Mouse (Mus musculus) liver, embryonic 13.5 days (tissue): ENCODE data around the gene Ptprt. TPM values are rescaled to one million over a fixed set of nuclear protein-coding genes. Genes with fewer than 3 reads are reported as not detected.

Source experiments
- ATAC-seq: fragments of 200-750 bp; cut with Nextera tagmentation; 2 replicates; pipeline ENCODE4 v1.8.0; 2017; ENCODE audit warnings: low read depth, mild to moderate bottlenecking, moderate number of reproducible peaks, moderate library complexity
- DNase-seq: peaks from one replicate; pipeline ENCODE4 v3.0.0; 2022
- H3K27ac ChIP-seq: fragments of 300-500 bp; sonication (generic); 2 replicates; pipeline ENCODE4 v1.5.1; 2015; ENCODE audit warnings: moderate library complexity, mild to moderate bottlenecking, inconsistent platforms
- H3K27me3 ChIP-seq: fragments of 300-500 bp; sonication (generic); 2 replicates; pipeline ENCODE4 v1.6.1; 2015; ENCODE audit warnings: mild to moderate bottlenecking, inconsistent platforms
- H3K36me3 ChIP-seq: fragments of 300-500 bp; sonication (generic); 2 replicates; pipeline ENCODE4 v1.6.1; 2015; ENCODE audit warnings: mild to moderate bottlenecking, inconsistent platforms
- H3K4me1 ChIP-seq: fragments of 300-500 bp; sonication (generic); replicated peaks from 2 replicates; pipeline ENCODE4 v1.6.1; 2015; ENCODE audit warnings: inconsistent platforms
- H3K4me2 ChIP-seq: fragments of 300-500 bp; sonication (generic); 2 replicates; pipeline ENCODE4 v1.6.1; 2015; ENCODE audit warnings: inconsistent platforms, mild to moderate bottlenecking, moderate library complexity
- H3K4me3 ChIP-seq: fragments of 300-500 bp; sonication (generic); replicated peaks from 2 replicates; pipeline ENCODE4 v1.5.1; 2015; ENCODE audit warnings: mild to moderate bottlenecking, inconsistent platforms
- H3K9ac ChIP-seq: fragments of 300-500 bp; sonication (generic); 2 replicates; pipeline ENCODE4 v1.6.1; 2015; ENCODE audit warnings: mild to moderate bottlenecking, inconsistent platforms
- H3K9me3 ChIP-seq: fragments of 300-500 bp; sonication (generic); replicated peaks from 2 replicates; pipeline ENCODE4 v1.6.1; 2016; ENCODE audit warnings: inconsistent platforms
- WGBS: fragments of 180-500 bp; shearing (Covaris S2); methylation state at CpG from one replicate; pipeline ENCODE4 v1.1.7; 2015; ENCODE audit not compliant: insufficient replicate concordance; 5-methylcytosine and 5-hydroxymethylcytosine counted together
- polyA plus RNA-seq: library from polyadenylated mRNA; unstranded; fragments of >200 nt; fragmentation: Nextera tagmentation; extraction: Ambion mirVana; gene quantifications from 2 replicates; pipeline ENCODE4 v1.2.1, GENCODE M21; 2015

Gene Ptprt
- polyA plus RNA-seq: 0.01 and 0.12 TPM in 2 replicates

GRCm38 (mm10) chr2:162660941-162661386 is at the start of gene Ptprt:
Gene Ptprt (minus strand): TSS chr2:162661147.
- Histone ChIP-seq H3K27ac (no peak within 1 kb of the TSS), H3K4me1 (no peaks in the 10 kb centered on the region), H3K27me3 (peaks cover 63% of the 10 kb centered on the region), H3K9ac (no peak within 1 kb of the TSS), H3K9me3 (no peaks in the 10 kb centered on the region), H3K4me2 (peak within 1 kb of the TSS; percentile 59), H3K36me3 (no peaks in the 10 kb centered on the region), H3K4me3 (peak within 1 kb of the TSS; percentile 44)
- DNase-seq (no peak), ATAC-seq (no peak)
- WGBS: 2% methylated on average over 63 of the region's 73 CpGs

GRCm38 (mm10) chr2:162710443-162710842 is 49.5 kb upstream of the Ptprt start:
- Histone ChIP-seq H3K4me1 (no peaks in the 10 kb centered on the region), H3K36me3 (no peaks in the 10 kb centered on the region), H3K9me3 (no peaks in the 10 kb centered on the region), H3K4me3 (no peak overlapping the region), H3K9ac (no peak overlapping the region), H3K27ac (no peak overlapping the region), H3K4me2 (no peak overlapping the region), H3K27me3 (no peaks in the 10 kb centered on the region)
- 59% methylated on average over 2 of the region's 2 CpGs for WGBS
- no peak for ATAC-seq
- no peak for DNase-seq

DNA sequence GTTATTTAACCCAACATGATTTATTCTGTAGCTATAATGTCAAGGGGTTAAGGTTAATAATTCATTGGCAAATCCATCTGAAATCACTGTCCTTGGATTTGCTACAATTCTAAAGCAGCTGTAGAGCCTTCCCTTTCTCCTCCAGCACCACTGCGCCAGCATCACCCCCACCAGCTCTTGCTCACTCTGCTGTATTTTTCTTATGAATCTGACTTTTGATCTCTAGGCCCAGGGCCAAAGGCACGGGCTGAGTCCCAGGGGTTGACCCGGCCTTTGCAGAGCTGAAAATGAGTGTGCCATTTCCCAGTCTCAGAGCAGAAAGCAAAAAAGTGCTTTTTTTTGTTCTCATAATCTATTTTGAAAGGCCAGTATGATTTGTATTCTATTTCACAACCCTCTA is 38.7 kb upstream of the Ptprt start:
- Histone ChIP-seq H3K36me3 (no peaks in the 10 kb centered on the region), H3K27ac (no peak overlapping the region), H3K4me3 (no peak overlapping the region), H3K4me2 (no peak overlapping the region), H3K9me3 (peaks cover 5% of the 10 kb centered on the region; the same call in 1 of the 2 replicates), H3K9ac (no peak overlapping the region), H3K27me3 (no peaks in the 10 kb centered on the region), H3K4me1 (no peaks in the 10 kb centered on the region)
- 60% methylated on average over 3 of the region's 3 CpGs for WGBS
- ATAC-seq (no peak), DNase-seq (no peak)

GRCm38 (mm10) chr2:162699036-162699435 is 38.1 kb upstream of the Ptprt start:
- H3K9ac ChIP-seq: no peak overlapping the region
- no peak overlapping the region for H3K4me3 ChIP-seq
- H3K9me3 ChIP-seq: peaks cover 5% of the 10 kb centered on the region; the same call in 1 of the 2 replicates
- H3K36me3 ChIP-seq: no peaks in the 10 kb centered on the region
- no peak overlapping the region for H3K4me2 ChIP-seq
- no peak overlapping the region for H3K27ac ChIP-seq
- no peaks in the 10 kb centered on the region for H3K4me1 ChIP-seq
- no peaks in the 10 kb centered on the region for H3K27me3 ChIP-seq
- ATAC-seq: no peak
- DNase-seq: no peak

DNA sequence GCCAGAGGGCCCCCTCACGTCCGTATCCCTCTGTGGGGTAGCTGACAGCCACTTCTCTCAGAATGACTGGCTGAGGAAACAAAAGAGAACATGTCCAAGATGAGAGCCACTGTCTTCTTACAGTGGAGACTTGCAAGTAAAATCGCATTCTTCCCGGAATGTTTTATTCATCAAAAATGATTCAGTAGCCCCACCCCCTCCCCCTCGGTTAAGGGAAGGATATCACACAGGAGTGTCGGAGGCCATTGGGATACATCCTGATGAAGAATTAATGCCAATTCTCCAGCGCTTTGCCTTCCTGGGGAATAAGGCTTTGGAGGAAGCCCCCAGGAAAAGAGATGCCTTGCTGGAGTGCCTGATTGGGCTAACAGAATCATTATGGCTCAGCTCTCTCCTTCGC is 37.1 kb upstream of the Ptprt start:
- Histone ChIP-seq H3K4me1 (no peaks in the 10 kb centered on the region), H3K27me3 (no peaks in the 10 kb centered on the region), H3K9ac (no peak overlapping the region), H3K9me3 (peaks cover 5% of the 10 kb centered on the region; the same call in 1 of the 2 replicates), H3K36me3 (no peaks in the 10 kb centered on the region), H3K27ac (no peak overlapping the region), H3K4me3 (no peak overlapping the region), H3K4me2 (no peak overlapping the region)
- DNase-seq (no peak), ATAC-seq (no peak)
- WGBS: 68% methylated on average over 8 of the region's 8 CpGs

- H3K27me3 ChIP-seq: no peaks in the 10 kb centered on the region
- ATAC-seq (no peak), DNase-seq (no peak)
- no peak overlapping the region for H3K4me3 ChIP-seq
- no peaks in the 10 kb centered on the region for H3K4me1 ChIP-seq
- 73% methylated on average over 10 of the region's 10 CpGs for WGBS
- no peaks in the 10 kb centered on the region for H3K36me3 ChIP-seq
- H3K27ac ChIP-seq: no peak overlapping the region
- peaks cover 5% of the 10 kb centered on the region; the same call in 1 of the 2 replicates for H3K9me3 ChIP-seq
- no peak overlapping the region for H3K4me2 ChIP-seq
- no peak overlapping the region for H3K9ac ChIP-seq
Observed at GRCm38 (mm10) chr2:162697151-162697550, 36.2 kb upstream of the Ptprt start.

DNA sequence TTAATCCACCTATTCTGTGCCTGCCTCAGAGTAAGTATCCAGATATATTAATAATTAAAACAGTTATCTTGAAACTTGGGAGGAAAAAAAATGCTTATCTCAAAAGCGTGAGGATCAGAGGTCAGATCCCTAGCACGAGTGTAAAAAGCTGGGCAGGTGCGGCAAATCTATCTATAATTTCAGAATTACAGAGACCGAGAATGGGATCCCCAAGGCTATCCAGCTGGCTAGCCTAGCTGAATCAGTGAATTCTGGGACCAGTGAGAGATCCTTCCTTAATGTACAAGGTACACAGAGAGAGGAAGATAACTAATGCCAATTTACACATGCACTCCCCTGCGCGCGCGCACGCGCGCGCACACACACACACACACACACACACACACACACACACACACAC is 31.2 kb upstream of the Ptprt start:
- Histone ChIP-seq H3K27me3 (no peaks in the 10 kb centered on the region), H3K36me3 (no peaks in the 10 kb centered on the region), H3K4me1 (no peaks in the 10 kb centered on the region), H3K9ac (no peak overlapping the region), H3K4me3 (no peak overlapping the region), H3K4me2 (no peak overlapping the region), H3K27ac (no peak overlapping the region), H3K9me3 (no peaks in the 10 kb centered on the region)
- ATAC-seq: no peak
- WGBS: 78% methylated on average over 12 of the region's 12 CpGs
- DNase-seq: no peak

- no peak for ATAC-seq
- no peak for DNase-seq
- Histone ChIP-seq H3K36me3 (no peaks in the 10 kb centered on the region), H3K9ac (no peak overlapping the region), H3K4me2 (no peak overlapping the region), H3K27me3 (no peaks in the 10 kb centered on the region), H3K4me1 (no peaks in the 10 kb centered on the region), H3K27ac (no peak overlapping the region), H3K4me3 (no peak overlapping the region), H3K9me3 (no peaks in the 10 kb centered on the region)
- WGBS: 11% methylated on average over 6 of the region's 6 CpGs
Observed at GRCm38 (mm10) chr2:162682674-162683073, 21.7 kb upstream of the Ptprt start.

- DNase-seq (no peak), ATAC-seq (no peak)
- H3K9me3 ChIP-seq: no peaks in the 10 kb centered on the region
- H3K27me3 ChIP-seq: peaks cover 58% of the 10 kb centered on the region
- WGBS: 0% methylated on average over 1 of the region's 1 CpGs
- no peak overlapping the region for H3K4me2 ChIP-seq
- H3K36me3 ChIP-seq: no peaks in the 10 kb centered on the region
- no peaks in the 10 kb centered on the region for H3K4me1 ChIP-seq
- no peak overlapping the region for H3K4me3 ChIP-seq
- H3K27ac ChIP-seq: no peak overlapping the region
- no peak overlapping the region for H3K9ac ChIP-seq
Observed at GRCm38 (mm10) chr2:162662431-162662970, 1.6 kb upstream of the Ptprt start.

GRCm38 (mm10) chr2:162661733-162662132 is 786 bp upstream of the Ptprt start:
- ATAC-seq (no peak), DNase-seq (no peak)
- Histone ChIP-seq H3K36me3 (no peaks in the 10 kb centered on the region), H3K9ac (no peak overlapping the region), H3K9me3 (no peaks in the 10 kb centered on the region), H3K4me3 (no peak overlapping the region), H3K4me2 (no peak overlapping the region), H3K27ac (no peak overlapping the region), H3K4me1 (no peaks in the 10 kb centered on the region), H3K27me3 (peaks cover 63% of the 10 kb centered on the region)
- 12% methylated on average over 4 of the region's 4 CpGs for WGBS

DNA sequence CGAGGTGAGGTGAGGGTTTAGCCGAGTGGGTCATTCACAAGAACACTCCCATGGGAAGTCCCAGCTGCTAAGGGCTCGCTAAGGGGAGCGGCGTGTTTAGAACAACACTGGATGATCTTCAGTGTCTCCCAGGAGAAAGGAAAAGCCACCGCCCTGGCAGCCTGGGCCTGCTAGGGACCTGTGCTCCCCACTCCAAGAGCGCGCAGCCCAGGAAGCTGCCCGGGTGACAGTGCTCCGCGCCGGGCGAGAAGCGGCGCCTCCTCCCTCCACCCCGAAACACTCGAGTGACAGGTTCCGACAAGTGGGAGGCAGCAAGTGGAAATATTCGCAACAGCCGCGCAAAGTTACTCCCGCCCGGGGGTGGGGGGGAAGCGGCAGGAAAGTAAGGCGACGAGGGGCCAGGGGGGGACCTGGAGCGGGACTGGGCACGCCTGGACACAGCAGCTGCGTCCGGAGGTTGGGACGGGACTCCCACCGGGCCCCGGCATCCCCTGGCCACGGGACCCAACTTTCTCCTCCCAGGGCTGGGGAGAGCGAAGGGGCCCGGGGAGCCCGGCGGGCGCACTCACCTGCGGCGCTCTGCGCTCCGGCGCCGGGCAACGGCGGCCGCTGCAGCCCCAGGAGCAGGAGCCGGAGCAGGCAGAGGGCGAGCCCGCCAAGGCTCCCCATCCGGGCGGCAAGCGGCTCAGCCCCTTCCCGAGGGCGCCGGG is 561 bp downstream of the Ptprt start:
- 2% methylated on average over 40 of the region's 57 CpGs for WGBS

DNA sequence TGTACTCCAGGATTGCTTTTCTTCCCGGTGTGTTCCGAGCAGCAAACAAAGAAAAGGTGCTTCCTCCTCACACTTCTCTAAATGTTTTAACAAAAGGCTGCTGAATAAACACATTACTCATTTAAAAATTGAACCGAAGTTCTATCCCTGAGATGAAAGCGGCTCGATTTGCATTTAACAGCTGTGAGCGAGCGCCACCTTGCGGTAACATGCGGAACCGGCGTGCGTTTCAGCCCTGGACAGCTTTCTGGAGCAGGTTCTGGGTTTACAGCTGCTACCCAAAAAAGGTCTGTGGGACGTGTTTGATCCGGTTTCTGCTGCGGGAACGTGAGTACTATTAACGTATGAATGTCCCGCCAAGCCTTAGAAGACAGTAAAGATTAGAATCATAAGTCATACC is 1.9 kb downstream of the Ptprt start:
- H3K9ac ChIP-seq: no peak overlapping the region
- 0 out of 2 replicates have a peak overlapping the region, but pooled peaks have one; percentile 21 for H3K4me2 ChIP-seq
- H3K4me1 ChIP-seq: no peaks in the 10 kb centered on the region
- H3K27me3 ChIP-seq: peaks cover 63% of the 10 kb centered on the region
- peak; percentile 9 for DNase-seq
- no peak for ATAC-seq
- H3K9me3 ChIP-seq: no peaks in the 10 kb centered on the region
- no peak overlapping the region for H3K27ac ChIP-seq
- H3K4me3 ChIP-seq: no peak overlapping the region; the same call in 1 of the 2 replicates
- WGBS: 2% methylated on average over 18 of the region's 18 CpGs
- H3K36me3 ChIP-seq: no peaks in the 10 kb centered on the region

More for the DNA sequence above, 561 bp downstream of the Ptprt start:
- peak overlapping the region; percentile 44 for H3K4me3 ChIP-seq
- no peak overlapping the region for H3K27ac ChIP-seq
- no peaks in the 10 kb centered on the region for H3K9me3 ChIP-seq
- peak overlapping the region; percentile 59 for H3K4me2 ChIP-seq
- H3K4me1 ChIP-seq: no peaks in the 10 kb centered on the region
- DNase-seq (no peak), ATAC-seq (no peak)
- H3K27me3 ChIP-seq: peaks cover 63% of the 10 kb centered on the region
- H3K36me3 ChIP-seq: no peaks in the 10 kb centered on the region
- H3K9ac ChIP-seq: no peak overlapping the region
